Mouse (Mus musculus) liver, embryonic 14.5 days (tissue): Measurements from ENCODE around the gene Kdm4b. TPM values are rescaled to one million over a fixed set of nuclear protein-coding genes. Genes with fewer than 3 reads are reported as not detected.
A peak's percentile ranks its signal among the peaks of the same experiment; 100 is the strongest.

ENCODE experiments used
- ATAC-seq: fragments of 200-750 bp; cut with Nextera tagmentation; 2 replicates; pipeline ENCODE4 v1.8.0; 2017; ENCODE audit warnings: moderate number of reproducible peaks, mild to moderate bottlenecking, moderate library complexity; ENCODE audit not compliant: insufficient read depth
- DNase-seq, 3 experiments: peaks; one replicate each; pipeline ENCODE4 v3.0.0-alpha.2; 2012 to 2013; ENCODE audit warnings: low read depth in 3 of 3, low spot score in 3 of 3
- H3K27ac ChIP-seq: fragments of 300-500 bp; sonication (generic); 2 replicates; pipeline ENCODE4 v1.5.1; 2014; ENCODE audit warnings: moderate library complexity, mild to moderate bottlenecking, control low read depth, inconsistent platforms
- H3K27me3 ChIP-seq: fragments of 300-500 bp; sonication (generic); 2 replicates; pipeline ENCODE4 v1.6.1; 2014; ENCODE audit warnings: mild to moderate bottlenecking, low read length, moderate library complexity; ENCODE audit not compliant: control insufficient read depth, insufficient read depth
- H3K36me3 ChIP-seq: fragments of 300-500 bp; sonication (generic); replicated peaks from 2 replicates; pipeline ENCODE4 v1.6.1; 2014; ENCODE audit warnings: low read depth; ENCODE audit not compliant: control insufficient read depth, insufficient read depth
- H3K4me1 ChIP-seq, 2 experiments: fragments of 200-500 bp in 1 of 2; fragments of 300-500 bp in 1 of 2; sonication (generic) in 1 of 2; replicated peaks; 2 replicates each; pipeline ENCODE4 v1.6.1; 2012 to 2014; ENCODE audit warnings: antibody characterized with exemption in 1 of 2, inconsistent platforms in 1 of 2, low read length in 1 of 2; ENCODE audit not compliant: control insufficient read depth in 2 of 2, insufficient read depth in 2 of 2
- H3K4me2 ChIP-seq: fragments of 300-500 bp; sonication (generic); 2 replicates; pipeline ENCODE4 v1.6.1; 2014; ENCODE audit warnings: low read depth, mild to moderate bottlenecking, control low read depth, moderate library complexity
- H3K4me3 ChIP-seq, 2 experiments: fragments of 200-500 bp in 1 of 2; fragments of 300-500 bp in 1 of 2; sonication (generic) in 1 of 2; 2 replicates each; pipeline ENCODE4 v1.5.1; 2012 to 2014; ENCODE audit warnings: low read depth in 2 of 2, low read length in 2 of 2, mild to moderate bottlenecking in 2 of 2, control low read depth in 1 of 2, inconsistent platforms in 1 of 2, moderate library complexity in 1 of 2; ENCODE audit not compliant: insufficient read depth in 1 of 2
- H3K9ac ChIP-seq: fragments of 300-500 bp; sonication (generic); replicated peaks from 2 replicates; pipeline ENCODE4 v1.6.1; 2014; ENCODE audit warnings: mild to moderate bottlenecking, control low read depth, moderate library complexity
- H3K9me3 ChIP-seq: fragments of 300-500 bp; sonication (generic); 2 replicates; pipeline ENCODE4 v1.6.1; 2016; ENCODE audit warnings: low read length, mixed read lengths; ENCODE audit not compliant: control insufficient read depth
- CTCF ChIP-seq: IDR thresholded peaks from 2 replicates; pipeline ENCODE4 v1.5.1; 2016; ENCODE audit warnings: antibody characterized with exemption, low read depth, control low read depth
- EP300 ChIP-seq: IDR thresholded peaks from 2 replicates; pipeline ENCODE4 v1.6.1; 2016; ENCODE audit warnings: antibody characterized with exemption, low read depth
- WGBS: fragments of 180-500 bp; shearing (Covaris S2); extraction: QIAGEN DNeasy Blood & Tissue Kit; methylation state at CpG from one replicate; pipeline ENCODE4 v1.1.7; 2014; ENCODE audit not compliant: insufficient replicate concordance; 5-methylcytosine and 5-hydroxymethylcytosine counted together
- polyA plus RNA-seq, 2 experiments: library from polyadenylated mRNA; depleted of rRNA in 1 of 2; stranded (reverse) in 1 of 2; unstranded in 1 of 2; fragments of >200 nt; fragmentation: Nextera tagmentation in 1 of 2; extraction: Ambion mirVana in 1 of 2; gene quantifications; 2 replicates each; pipeline versions ENCODE4 v1.2.1 to v1.2.3; 2012 to 2014

Kdm4b gene
- polyA plus RNA-seq, 2 experiments: 4.2 to 4.5 TPM

GRCm38 (mm10) chr17:56425584-56425914 lies 99.7 kb downstream of the Kdm4b start:
- peak in 1 of 3 experiments; percentile 23 for DNase-seq
- Histone ChIP-seq H3K27ac (no peak overlapping the region), H3K36me3 (no peaks in the 10 kb centered on the region), H3K4me2 (peak overlapping the region; percentile 77), H3K9me3 (no peaks in the 10 kb centered on the region), H3K27me3 (peaks cover 6% of the 10 kb centered on the region), H3K9ac (no peak overlapping the region; the same call in 1 of the 2 replicates), H3K4me3 (peak overlapping the region; percentile 41 to 52), H3K4me1 (peaks cover 3 to 5% of the 10 kb centered on the region in 2 experiments; a peak in 1 of 4 replicates)
- peak; percentile 59; the same call in 1 of the 2 replicates for ATAC-seq
- TF ChIP-seq EP300: no peak
- peak; percentile 61 for TF ChIP-seq CTCF
- WGBS: under 1% methylated on average over 45 of the region's 47 CpGs

GRCm38 (mm10) chr17:56425941-56426340 lies 100.1 kb downstream of the Kdm4b start:
- no peak overlapping the region; the same call in 1 of the 2 replicates for H3K9ac ChIP-seq
- H3K27ac ChIP-seq: no peak overlapping the region
- H3K4me1 ChIP-seq: peaks cover 3 to 5% of the 10 kb centered on the region in 2 experiments; a peak in 1 of 4 replicates
- DNase-seq (no peak), ATAC-seq (no peak)
- H3K4me3 ChIP-seq: peak overlapping the region in 1 of 2 experiments; percentile 52; a peak in 2 of 4 replicates
- no peak for TF ChIP-seq EP300
- H3K9me3 ChIP-seq: no peaks in the 10 kb centered on the region
- 20% methylated on average over 3 of the region's 3 CpGs for WGBS
- H3K36me3 ChIP-seq: no peaks in the 10 kb centered on the region
- peaks cover 6% of the 10 kb centered on the region for H3K27me3 ChIP-seq
- H3K4me2 ChIP-seq: peak overlapping the region; percentile 77

DNA sequence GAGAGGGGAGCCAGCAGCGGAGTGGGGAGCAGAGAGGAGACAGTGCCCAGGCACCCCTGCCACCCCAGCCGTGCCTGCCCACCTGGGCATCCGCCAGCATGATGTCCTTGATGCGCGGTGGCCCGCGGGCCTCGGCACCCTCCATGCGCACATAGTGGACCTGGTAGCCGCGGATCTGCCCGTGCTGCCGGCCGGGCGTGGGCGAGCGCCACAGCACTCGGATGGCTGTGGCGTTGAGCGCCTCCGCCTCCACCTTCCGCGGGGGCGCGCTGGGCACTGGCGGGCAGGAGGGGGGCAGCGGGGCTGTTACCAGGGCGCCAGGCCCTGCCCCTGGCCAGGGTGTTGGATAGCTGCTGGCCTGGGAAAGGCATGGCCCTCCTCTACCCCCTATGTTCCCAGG lies 102.0 kb downstream of the Kdm4b start:
- 78% methylated on average over 28 of the region's 28 CpGs for WGBS
- peaks cover 3 to 5% of the 10 kb centered on the region in 2 experiments; a peak in 1 of 4 replicates for H3K4me1 ChIP-seq
- no peaks in the 10 kb centered on the region for H3K9me3 ChIP-seq
- ATAC-seq (no peak), DNase-seq (no peak)
- peaks cover 6% of the 10 kb centered on the region for H3K27me3 ChIP-seq
- no peak overlapping the region for H3K4me2 ChIP-seq
- no peak for TF ChIP-seq EP300
- TF ChIP-seq CTCF: no peak
- no peak overlapping the region for H3K9ac ChIP-seq
- H3K27ac ChIP-seq: no peak overlapping the region
- no peaks in the 10 kb centered on the region for H3K36me3 ChIP-seq
- H3K4me3 ChIP-seq: no peak overlapping the region

DNA sequence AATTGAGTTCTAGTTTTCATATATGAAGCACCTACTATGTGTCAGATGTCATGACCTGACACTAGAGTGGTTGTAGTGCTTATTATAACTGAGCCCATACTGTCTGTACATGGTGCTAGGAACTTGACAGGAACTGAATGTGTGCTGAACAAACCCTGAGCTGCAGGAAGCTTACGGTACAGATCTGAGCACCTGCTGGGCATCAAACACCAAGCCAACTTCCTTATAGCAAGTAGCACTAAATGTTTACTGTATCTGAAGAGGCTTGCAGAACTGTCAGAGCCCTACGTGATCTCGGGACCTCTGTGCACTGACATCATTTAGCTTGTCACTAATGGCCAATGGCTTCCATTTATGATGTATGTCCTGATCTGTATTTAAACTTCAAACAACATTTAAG lies 105.7 kb downstream of the Kdm4b start:
- TF ChIP-seq EP300: no peak
- H3K4me2 ChIP-seq: no peak overlapping the region
- DNase-seq (no peak), ATAC-seq (no peak)
- 71% methylated on average over 3 of the region's 3 CpGs for WGBS
- no peaks in the 10 kb centered on the region for H3K36me3 ChIP-seq
- H3K9me3 ChIP-seq: no peaks in the 10 kb centered on the region; the same call in 1 of the 2 replicates
- H3K4me3 ChIP-seq: no peak overlapping the region
- no peaks in the 10 kb centered on the region for H3K4me1 ChIP-seq
- no peak overlapping the region for H3K9ac ChIP-seq
- H3K27me3 ChIP-seq: no peaks in the 10 kb centered on the region
- no peak overlapping the region for H3K27ac ChIP-seq

DNA sequence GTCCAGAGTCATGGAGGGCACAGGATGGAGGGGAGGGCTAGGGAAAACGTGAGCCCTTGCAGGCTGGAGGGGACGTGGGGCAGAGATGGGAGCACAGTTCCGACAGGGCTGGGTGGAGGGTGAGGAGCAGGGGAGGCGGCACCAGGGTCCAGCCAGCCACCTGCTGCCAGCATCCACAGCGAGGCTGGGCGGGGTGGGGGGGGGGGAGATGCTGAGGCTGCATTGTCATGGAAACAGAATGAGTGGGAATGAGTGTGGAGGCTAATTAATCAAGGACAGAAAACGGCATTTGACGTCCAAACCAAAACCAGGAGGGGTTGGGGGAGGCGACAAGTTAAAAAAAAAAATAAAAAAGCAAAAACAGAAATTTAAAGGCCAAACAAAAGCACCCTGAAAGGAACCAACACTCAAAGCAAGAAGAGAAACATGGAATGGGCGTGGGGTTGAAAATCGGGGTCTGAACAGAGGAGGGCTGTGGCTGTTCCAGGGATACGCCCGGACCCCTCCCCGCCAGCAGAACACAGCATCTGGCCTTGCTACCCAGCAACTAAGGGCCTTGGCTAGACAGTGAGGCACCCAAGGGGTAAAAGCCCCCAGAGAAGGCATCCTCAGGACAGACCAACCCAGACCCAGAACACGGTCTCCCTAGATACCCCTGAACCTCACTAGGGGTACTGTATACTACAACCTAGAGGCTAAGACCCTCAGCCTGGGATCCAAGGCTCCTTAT lies 114.0 kb downstream of the Kdm4b start:
- H3K4me3 ChIP-seq: no peak overlapping the region
- TF ChIP-seq EP300 (no peak), CTCF (no peak)
- DNase-seq (no peak), ATAC-seq (no peak)
- no peaks in the 10 kb centered on the region; the same call in 1 of the 2 replicates for H3K9me3 ChIP-seq
- H3K4me2 ChIP-seq: no peak overlapping the region
- no peaks in the 10 kb centered on the region for H3K36me3 ChIP-seq
- 0 out of 4 replicates have a peak, but pooled peaks cover 0 to 3% of the 10 kb centered on the region in 2 experiments for H3K4me1 ChIP-seq
- H3K9ac ChIP-seq: no peak overlapping the region
- 67% methylated on average over 15 of the region's 15 CpGs for WGBS
- H3K27ac ChIP-seq: no peak overlapping the region
- no peaks in the 10 kb centered on the region for H3K27me3 ChIP-seq
